Mouse (Mus musculus): ENCODE measurements around the gene Rpl37. TPM values are rescaled to one million over a fixed set of nuclear protein-coding genes. Genes with fewer than 3 reads are reported as not detected.

Rpl37 gene
- polyA plus RNA-seq, 1 experiment from 2014 or later = 403 TPM

DNA sequence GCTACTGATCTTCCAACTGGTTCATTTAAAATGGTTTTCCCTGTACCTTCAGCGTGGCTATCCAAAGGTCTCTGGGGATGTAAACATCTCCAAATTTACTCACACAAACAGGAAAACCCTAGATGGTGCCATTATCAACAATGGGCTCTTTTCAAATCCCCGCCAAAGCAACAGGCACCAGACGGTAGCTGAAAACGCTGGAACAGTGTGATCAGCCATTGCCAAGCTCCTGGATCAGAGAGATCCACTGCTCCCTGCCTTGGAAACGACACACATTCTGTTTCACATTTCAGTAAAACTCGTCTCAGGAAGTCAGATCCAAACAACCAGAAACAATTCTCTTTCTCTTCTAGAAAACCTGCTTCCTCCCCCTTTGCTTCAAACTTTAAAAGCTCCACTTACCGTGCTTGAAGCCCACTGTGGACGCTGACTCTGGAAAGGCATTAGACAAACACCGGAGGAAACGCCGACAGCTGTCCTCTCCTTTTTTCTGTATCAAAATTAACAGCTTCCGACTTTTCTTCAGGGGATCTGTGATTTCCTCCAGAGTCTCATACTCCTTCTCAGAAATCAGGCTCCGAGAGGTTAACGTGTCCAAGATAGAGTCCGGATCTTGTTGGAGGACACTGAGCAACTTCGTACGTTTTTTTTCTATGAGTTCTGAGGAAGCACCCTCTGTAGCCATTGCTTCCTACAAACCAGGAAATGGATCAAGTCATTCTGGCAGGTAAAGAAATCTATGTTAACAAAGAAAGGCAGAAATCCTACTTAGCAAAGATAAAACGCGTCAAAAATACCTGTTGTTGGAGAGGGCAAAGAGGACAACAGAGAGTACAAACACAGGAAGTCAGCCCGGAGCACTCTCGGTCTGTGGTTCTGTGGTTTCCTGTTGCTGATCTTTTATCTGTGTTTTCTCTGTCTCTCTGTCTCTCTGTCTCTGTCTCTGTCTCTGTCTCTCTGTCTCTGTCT, 8.5 kb upstream of the Rpl37 start, which contains the start of gene Card6:
Card6 (minus strand) TSS at position 854 of the 969 bp plus-strand sequence.
- Histone ChIP-seq H3K27me3 (ENCODE audit: insufficient read depth, poor library complexity, severe bottlenecking) (no peaks in the 10 kb centered on the region), H3K4me3 (peak within 1 kb of the TSS; percentile 45), H3K9me3 (no peaks in the 10 kb centered on the region), H3K36me3 (peaks cover 4% of the 10 kb centered on the region; the same call in 1 of the 2 replicates), H3K4me1 (no peaks in the 10 kb centered on the region), H3K27ac (peak within 1 kb of the TSS; percentile 68; the same call in 1 of the 2 replicates)
- WGBS = 53% methylated on average over 21 of the region's 21 CpGs
- DNase-seq (ENCODE audit: low spot score) = peak; percentile 68

- H3K27ac ChIP-seq = peak overlapping the region; percentile 68; the same call in 1 of the 2 replicates
- no peaks in the 10 kb centered on the region for H3K4me1 ChIP-seq
- no peaks in the 10 kb centered on the region for H3K27me3 ChIP-seq (ENCODE audit: insufficient read depth, poor library complexity, severe bottlenecking)
- no peak for DNase-seq (ENCODE audit: low spot score)
- 70% methylated on average over 3 of the region's 3 CpGs for WGBS
- H3K4me3 ChIP-seq = peak overlapping the region; percentile 45; the same call in 1 of the 2 replicates
- H3K9me3 ChIP-seq = no peaks in the 10 kb centered on the region
- H3K36me3 ChIP-seq = peaks cover 4% of the 10 kb centered on the region; the same call in 1 of the 2 replicates
Observed at GRCm38 (mm10) chr15:5108655-5109040, 7.8 kb upstream of the Rpl37 start.

DNA sequence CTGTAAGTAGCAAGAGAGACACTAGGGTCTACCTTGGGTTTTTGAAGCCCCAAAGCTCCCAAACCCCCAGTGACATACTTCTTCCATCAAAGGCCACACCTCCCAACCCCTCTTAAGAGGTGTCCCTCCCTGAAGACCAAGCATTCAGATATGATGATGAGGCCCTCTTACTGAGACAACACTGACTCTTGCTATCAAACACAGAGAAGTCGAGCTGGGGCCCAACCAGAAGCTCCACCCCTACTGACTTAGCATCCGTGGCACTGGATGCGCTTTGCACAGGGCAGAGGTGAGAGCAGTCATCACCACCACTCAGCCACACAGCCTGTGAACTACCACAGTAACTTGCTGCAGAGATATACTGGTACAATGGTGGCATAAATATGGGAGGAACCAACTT, 3.8 kb upstream of the Rpl37 start:
- 74% methylated on average over 3 of the region's 3 CpGs for WGBS
- Histone ChIP-seq H3K4me1 (peaks cover 9% of the 10 kb centered on the region), H3K9me3 (no peaks in the 10 kb centered on the region), H3K27ac (no peak overlapping the region), H3K4me3 (no peak overlapping the region), H3K36me3 (peaks cover 4% of the 10 kb centered on the region), H3K27me3 (ENCODE audit: insufficient read depth, poor library complexity, severe bottlenecking) (no peaks in the 10 kb centered on the region)
- DNase-seq (ENCODE audit: low spot score) = peak; percentile 75

GRCm38 (mm10) chr15:5115173-5115572, 1.3 kb upstream of the Rpl37 start:
- peak overlapping the region; percentile 91 for H3K27ac ChIP-seq
- DNase-seq (ENCODE audit: low spot score) = peak; percentile 68
- 62% methylated on average over 8 of the region's 8 CpGs for WGBS
- no peaks in the 10 kb centered on the region for H3K9me3 ChIP-seq
- H3K4me1 ChIP-seq = peaks cover 13% of the 10 kb centered on the region
- peaks cover 29% of the 10 kb centered on the region for H3K36me3 ChIP-seq
- peak overlapping the region; percentile 76 for H3K4me3 ChIP-seq
- no peaks in the 10 kb centered on the region for H3K27me3 ChIP-seq (ENCODE audit: insufficient read depth, poor library complexity, severe bottlenecking)

- peaks cover 13% of the 10 kb centered on the region for H3K4me1 ChIP-seq
- peak overlapping the region; percentile 76 for H3K4me3 ChIP-seq
- no peaks in the 10 kb centered on the region for H3K27me3 ChIP-seq (ENCODE audit: insufficient read depth, poor library complexity, severe bottlenecking)
- no peak for DNase-seq (ENCODE audit: low spot score)
- 3% methylated on average over 22 of the region's 22 CpGs for WGBS
- peaks cover 49% of the 10 kb centered on the region for H3K36me3 ChIP-seq
- peak overlapping the region; percentile 91 for H3K27ac ChIP-seq
- H3K9me3 ChIP-seq = no peaks in the 10 kb centered on the region
Observed at GRCm38 (mm10) chr15:5117031-5117601, 671 bp downstream of the Rpl37 start.

DNA sequence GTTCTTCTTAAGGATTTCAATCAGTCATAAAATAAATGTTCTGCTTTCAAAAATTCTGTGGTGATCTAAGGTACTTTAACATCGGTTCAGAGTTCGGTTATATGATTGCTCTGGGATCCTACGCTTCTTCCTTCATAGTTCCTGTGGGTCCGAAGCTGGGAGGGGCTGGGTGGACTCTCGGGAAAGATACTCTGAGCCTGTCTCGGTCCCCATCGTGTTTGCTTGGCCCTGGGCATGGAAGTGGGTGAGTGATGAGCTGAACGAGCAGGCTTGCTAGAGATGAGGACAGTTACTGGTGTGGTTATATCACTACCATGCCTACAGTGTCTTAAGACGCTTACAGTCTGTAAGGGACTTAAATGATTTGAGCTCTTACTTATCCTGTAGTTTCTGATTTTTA, 2.2 kb downstream of the Rpl37 start:
- Histone ChIP-seq H3K27ac (no peak overlapping the region), H3K4me3 (0 out of 2 replicates have a peak overlapping the region, but pooled peaks have one; percentile 3), H3K36me3 (peaks cover 63% of the 10 kb centered on the region), H3K27me3 (ENCODE audit: insufficient read depth, poor library complexity, severe bottlenecking) (no peaks in the 10 kb centered on the region), H3K9me3 (no peaks in the 10 kb centered on the region), H3K4me1 (peaks cover 13% of the 10 kb centered on the region)
- 83% methylated on average over 9 of the region's 9 CpGs for WGBS
- DNase-seq (ENCODE audit: low spot score) = no peak

- no peak overlapping the region for H3K27ac ChIP-seq
- H3K9me3 ChIP-seq = no peaks in the 10 kb centered on the region
- no peak overlapping the region for H3K4me3 ChIP-seq
- 80% methylated on average over 2 of the region's 2 CpGs for WGBS
- H3K4me1 ChIP-seq = peaks cover 13% of the 10 kb centered on the region
- H3K27me3 ChIP-seq (ENCODE audit: insufficient read depth, poor library complexity, severe bottlenecking) = no peaks in the 10 kb centered on the region
- DNase-seq (ENCODE audit: low spot score) = no peak
- peaks cover 64% of the 10 kb centered on the region for H3K36me3 ChIP-seq
Observed at GRCm38 (mm10) chr15:5119192-5119591, 2.7 kb downstream of the Rpl37 start.

DNA sequence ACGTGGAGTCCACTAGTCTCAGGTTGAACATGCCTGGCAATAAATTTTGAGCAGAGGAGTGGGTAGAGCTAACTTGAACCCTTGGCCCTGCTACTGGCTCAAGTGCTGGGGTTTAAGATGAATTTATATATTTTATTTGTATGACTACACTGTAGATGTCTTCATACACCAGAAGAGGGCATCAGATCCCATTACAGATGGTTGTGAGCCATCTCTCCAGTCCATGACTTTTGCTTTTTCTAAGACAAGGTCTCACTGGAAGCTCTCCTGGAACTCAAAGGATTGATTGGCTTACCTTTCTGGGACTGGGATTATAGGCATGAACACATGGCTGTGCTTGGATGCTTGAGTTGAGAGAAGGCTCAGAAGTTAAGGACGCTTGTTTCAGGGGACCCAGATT, 3.3 kb downstream of the Rpl37 start:
- DNase-seq (ENCODE audit: low spot score) = no peak
- WGBS = 95% methylated on average over 2 of the region's 2 CpGs
- no peak overlapping the region for H3K27ac ChIP-seq
- H3K36me3 ChIP-seq = peaks cover 70% of the 10 kb centered on the region
- no peaks in the 10 kb centered on the region for H3K27me3 ChIP-seq (ENCODE audit: insufficient read depth, poor library complexity, severe bottlenecking)
- H3K4me1 ChIP-seq = peaks cover 13% of the 10 kb centered on the region
- H3K4me3 ChIP-seq = no peak overlapping the region
- H3K9me3 ChIP-seq = no peaks in the 10 kb centered on the region

DNA sequence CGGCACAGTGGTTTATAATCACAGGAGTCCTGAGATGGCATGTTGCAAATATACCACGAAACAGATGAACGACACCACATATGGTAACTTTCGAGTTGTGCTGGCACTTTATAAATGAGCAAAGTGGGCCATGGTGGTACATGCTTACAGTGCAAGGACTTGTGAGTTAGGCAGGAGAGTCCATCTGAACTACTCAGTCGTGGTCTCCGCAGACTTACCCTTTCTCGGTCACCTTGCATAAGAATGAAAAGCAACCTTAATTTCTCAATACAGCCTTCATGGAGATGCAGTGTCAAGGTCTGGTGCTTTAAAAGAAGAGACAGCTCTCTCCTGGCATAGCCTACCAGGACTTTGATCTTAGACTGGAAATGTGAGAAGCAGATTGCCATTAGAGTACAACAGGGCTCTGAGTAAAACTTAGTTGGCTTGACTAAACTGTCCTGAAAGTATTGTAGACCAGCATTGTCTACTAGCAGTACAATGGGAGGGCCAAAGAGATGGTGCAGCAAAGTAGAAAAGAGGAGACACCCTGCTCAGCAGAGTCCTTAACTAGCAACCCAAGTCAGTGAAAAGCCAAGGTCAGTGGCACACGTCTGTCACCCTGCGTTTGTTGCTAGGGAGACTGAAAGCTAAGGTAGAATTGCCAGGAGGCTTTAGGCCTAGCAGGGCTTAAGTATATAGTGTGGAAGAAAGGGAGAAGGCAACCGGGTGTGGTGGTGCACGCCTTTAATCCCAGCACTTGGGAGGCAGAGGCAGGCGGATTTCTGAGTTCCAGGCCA, 5.3 kb downstream of the Rpl37 start:
- Histone ChIP-seq H3K4me3 (no peak overlapping the region), H3K27me3 (ENCODE audit: insufficient read depth, poor library complexity, severe bottlenecking) (no peaks in the 10 kb centered on the region), H3K36me3 (peaks cover 75% of the 10 kb centered on the region), H3K4me1 (peaks cover 7% of the 10 kb centered on the region), H3K9me3 (no peaks in the 10 kb centered on the region), H3K27ac (no peak overlapping the region)
- 86% methylated on average over 12 of the region's 12 CpGs for WGBS
- DNase-seq (ENCODE audit: low spot score) = no peak

GRCm38 (mm10) chr15:5126456-5126855, 10.0 kb downstream of the Rpl37 start:
- Histone ChIP-seq H3K4me3 (no peak overlapping the region), H3K4me1 (no peaks in the 10 kb centered on the region), H3K27ac (no peak overlapping the region), H3K27me3 (ENCODE audit: insufficient read depth, poor library complexity, severe bottlenecking) (no peaks in the 10 kb centered on the region), H3K36me3 (peaks cover 32% of the 10 kb centered on the region), H3K9me3 (no peaks in the 10 kb centered on the region)
- no peak for DNase-seq (ENCODE audit: low spot score)
- 77% methylated on average over 4 of the region's 4 CpGs for WGBS

DNA sequence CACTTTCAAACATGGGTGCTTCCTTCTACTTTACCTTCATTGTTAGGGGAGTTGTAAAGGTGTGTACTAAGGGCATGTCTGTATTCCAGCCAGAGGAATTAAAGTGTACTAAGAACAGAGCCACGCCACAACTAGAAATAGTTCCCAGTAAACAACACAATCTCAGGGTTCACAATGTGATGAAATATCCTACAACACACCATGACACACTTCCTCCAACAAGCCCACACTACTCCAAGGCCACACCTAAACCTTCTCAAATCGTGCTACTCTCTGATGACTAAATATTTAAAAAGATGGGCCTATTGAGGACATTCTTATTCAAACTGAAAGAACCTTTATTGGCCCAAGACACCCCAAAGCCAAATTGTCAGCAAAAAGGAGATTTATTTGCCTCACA, 11.0 kb downstream of the Rpl37 start:
- no peak for DNase-seq (ENCODE audit: low spot score)
- Histone ChIP-seq H3K4me3 (no peak overlapping the region), H3K27me3 (ENCODE audit: insufficient read depth, poor library complexity, severe bottlenecking) (no peaks in the 10 kb centered on the region), H3K9me3 (no peaks in the 10 kb centered on the region), H3K27ac (no peak overlapping the region), H3K4me1 (no peaks in the 10 kb centered on the region), H3K36me3 (peaks cover 22% of the 10 kb centered on the region)
- 82% methylated on average over 2 of the region's 2 CpGs for WGBS

- no peak overlapping the region for H3K4me3 ChIP-seq
- no peak overlapping the region for H3K27ac ChIP-seq
- DNase-seq (ENCODE audit: low spot score) = peak; percentile 66
- WGBS = 63% methylated on average over 5 of the region's 5 CpGs
- H3K36me3 ChIP-seq = peaks cover 13% of the 10 kb centered on the region
- H3K4me1 ChIP-seq = no peaks in the 10 kb centered on the region
- H3K27me3 ChIP-seq (ENCODE audit: insufficient read depth, poor library complexity, severe bottlenecking) = no peaks in the 10 kb centered on the region
- no peaks in the 10 kb centered on the region for H3K9me3 ChIP-seq
Observed at GRCm38 (mm10) chr15:5128176-5128940, 11.9 kb downstream of the Rpl37 start.

Measured in heart, embryonic 10.5 days (tissue).